Mouse (Mus musculus): ENCODE data around the gene Fam169a. TPM values are rescaled to one million over a fixed set of nuclear protein-coding genes. Genes with fewer than 3 reads are reported as not detected.
"Not testable (repeated sequence)": the region's sequence is repeated elsewhere in the genome, so short reads cannot be mapped to it uniquely, and the experiment has no call there.

Fam169a gene
- polyA plus RNA-seq, 1 experiment from 2014 or later: 1.4 TPM

DNA sequence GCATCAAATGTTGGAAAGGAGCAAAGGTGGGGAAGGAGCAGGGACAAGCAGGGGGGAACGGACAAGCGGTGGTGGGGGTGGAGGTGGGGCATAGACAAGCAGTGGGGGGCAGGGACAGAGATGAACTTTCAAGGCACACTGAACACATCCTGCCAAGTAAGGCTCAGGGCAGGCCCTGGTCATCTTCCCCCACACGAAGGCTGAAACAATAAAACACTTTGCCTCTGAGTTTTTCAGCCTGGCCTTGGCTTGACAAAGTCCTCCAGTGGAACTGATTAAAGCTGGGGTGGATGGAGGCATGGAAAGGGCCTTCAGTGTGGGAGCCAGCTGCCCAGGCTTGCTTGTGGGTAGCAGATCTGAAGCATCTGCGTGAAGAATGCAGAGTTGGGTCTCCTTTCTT, 9.3 kb upstream of the Fam169a start:
- WGBS: 50% methylated on average over 4 of the region's 4 CpGs

DNA sequence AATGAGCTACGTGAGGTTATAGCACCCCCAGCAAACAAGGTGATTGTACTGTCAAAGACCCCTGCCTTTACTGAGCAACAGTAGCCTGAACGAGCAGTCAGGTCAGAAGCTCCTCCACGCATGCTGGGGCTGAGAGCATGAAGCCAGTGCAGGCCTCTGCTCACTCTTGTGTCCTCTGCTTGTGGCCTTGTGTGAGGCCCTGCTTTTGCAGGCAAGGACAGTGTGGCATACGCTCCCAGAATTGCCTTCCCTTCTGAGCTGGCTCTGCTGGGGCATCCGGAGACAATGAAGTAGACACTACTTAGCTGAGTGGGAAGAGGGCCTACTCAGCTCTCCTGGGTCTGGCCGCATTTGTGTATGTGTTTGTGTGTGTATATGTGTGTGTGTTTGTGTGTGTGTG, 7.3 kb upstream of the Fam169a start:
- Histone ChIP-seq H3K9me3 (ENCODE audit: control insufficient read depth, low read length) (no peaks in the 10 kb centered on the region), H3K27me3 (replicated peaks; ENCODE audit: control insufficient read depth, insufficient read depth, low read length) (no peaks in the 10 kb centered on the region), H3K36me3 (ENCODE audit: control insufficient read depth, insufficient read depth, low read length) (no peaks in the 10 kb centered on the region), H3K27ac (ENCODE audit: low read length) (no peak overlapping the region), H3K4me3 (ENCODE audit: low read length) (no peak overlapping the region), H3K4me2 (ENCODE audit: low read depth, low read length) (no peak overlapping the region), H3K9ac (ENCODE audit: low read depth, low read length) (no peak overlapping the region), H3K4me1 (ENCODE audit: control insufficient read depth, insufficient read depth, low read length) (no peaks in the 10 kb centered on the region)
- 90% methylated on average over 6 of the region's 6 CpGs for WGBS
- ATAC-seq: no peak

More for the DNA sequence above, 9.3 kb upstream of the Fam169a start:
- Histone ChIP-seq H3K27ac (ENCODE audit: low read length) (no peak overlapping the region), H3K36me3 (ENCODE audit: control insufficient read depth, insufficient read depth, low read length) (no peaks in the 10 kb centered on the region), H3K9ac (ENCODE audit: low read depth, low read length) (no peak overlapping the region), H3K4me2 (ENCODE audit: low read depth, low read length) (no peak overlapping the region), H3K9me3 (ENCODE audit: control insufficient read depth, low read length) (no peaks in the 10 kb centered on the region), H3K4me3 (ENCODE audit: low read length) (no peak overlapping the region), H3K27me3 (replicated peaks; ENCODE audit: control insufficient read depth, insufficient read depth, low read length) (no peaks in the 10 kb centered on the region), H3K4me1 (ENCODE audit: control insufficient read depth, insufficient read depth, low read length) (no peaks in the 10 kb centered on the region)
- ATAC-seq: no peak

DNA sequence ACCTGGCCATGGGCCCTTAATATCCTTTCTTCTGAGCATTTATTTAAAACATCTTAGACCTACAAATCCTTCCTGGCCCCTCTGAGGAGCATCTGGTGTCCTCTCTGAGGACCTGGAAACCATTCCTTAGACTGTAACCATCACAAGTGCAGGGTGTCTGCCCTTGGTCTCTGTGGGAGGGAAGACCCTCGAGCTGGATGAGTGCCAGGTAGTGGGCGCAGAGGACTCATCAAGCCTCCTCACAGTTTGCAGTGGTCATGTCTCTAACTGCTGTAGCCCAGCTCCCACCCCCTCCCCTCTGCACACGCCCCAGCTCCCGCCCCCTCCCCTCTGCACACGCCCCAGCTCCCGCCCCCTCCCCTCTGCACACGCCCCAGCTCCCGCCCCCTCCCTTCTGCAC, 6.8 kb upstream of the Fam169a start:
- Histone ChIP-seq H3K36me3 (ENCODE audit: control insufficient read depth, insufficient read depth, low read length) (no peaks in the 10 kb centered on the region), H3K4me3 (ENCODE audit: low read length) (no peak overlapping the region), H3K27ac (ENCODE audit: low read length) (no peak overlapping the region), H3K9me3 (ENCODE audit: control insufficient read depth, low read length) (no peaks in the 10 kb centered on the region), H3K27me3 (replicated peaks; ENCODE audit: control insufficient read depth, insufficient read depth, low read length) (no peaks in the 10 kb centered on the region), H3K4me1 (ENCODE audit: control insufficient read depth, insufficient read depth, low read length) (no peaks in the 10 kb centered on the region), H3K9ac (ENCODE audit: low read depth, low read length) (no peak overlapping the region), H3K4me2 (ENCODE audit: low read depth, low read length) (no peak overlapping the region)
- no peak for ATAC-seq
- 64% methylated on average over 3 of the region's 8 CpGs for WGBS

DNA sequence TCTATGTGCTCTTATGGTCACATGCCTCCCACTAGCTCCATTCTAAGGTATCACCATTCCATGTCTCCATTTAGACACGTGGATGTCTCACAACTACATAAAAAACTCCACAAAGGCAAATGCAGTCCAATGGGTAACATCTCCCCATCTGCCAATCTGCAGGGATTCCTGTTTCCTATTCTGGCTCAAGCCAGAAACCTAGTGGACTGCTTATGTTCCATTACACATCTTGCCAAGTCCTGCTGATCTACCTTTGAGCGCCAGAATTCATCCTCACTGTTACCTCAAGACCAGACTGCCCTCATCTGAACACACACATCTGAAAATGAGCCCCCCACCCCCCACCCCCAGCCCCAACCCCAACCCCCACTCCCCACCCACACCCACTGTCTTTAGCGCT, 4.9 kb upstream of the Fam169a start:
- Histone ChIP-seq H3K27me3 (replicated peaks; ENCODE audit: control insufficient read depth, insufficient read depth, low read length) (no peaks in the 10 kb centered on the region), H3K36me3 (ENCODE audit: control insufficient read depth, insufficient read depth, low read length) (no peaks in the 10 kb centered on the region), H3K9me3 (ENCODE audit: control insufficient read depth, low read length) (no peaks in the 10 kb centered on the region), H3K9ac (ENCODE audit: low read depth, low read length) (no peak overlapping the region), H3K4me2 (ENCODE audit: low read depth, low read length) (no peak overlapping the region), H3K4me3 (ENCODE audit: low read length) (no peak overlapping the region), H3K27ac (ENCODE audit: low read length) (no peak overlapping the region), H3K4me1 (ENCODE audit: control insufficient read depth, insufficient read depth, low read length) (no peaks in the 10 kb centered on the region)
- WGBS: 91% methylated on average over 3 of the region's 3 CpGs
- ATAC-seq: no peak

DNA sequence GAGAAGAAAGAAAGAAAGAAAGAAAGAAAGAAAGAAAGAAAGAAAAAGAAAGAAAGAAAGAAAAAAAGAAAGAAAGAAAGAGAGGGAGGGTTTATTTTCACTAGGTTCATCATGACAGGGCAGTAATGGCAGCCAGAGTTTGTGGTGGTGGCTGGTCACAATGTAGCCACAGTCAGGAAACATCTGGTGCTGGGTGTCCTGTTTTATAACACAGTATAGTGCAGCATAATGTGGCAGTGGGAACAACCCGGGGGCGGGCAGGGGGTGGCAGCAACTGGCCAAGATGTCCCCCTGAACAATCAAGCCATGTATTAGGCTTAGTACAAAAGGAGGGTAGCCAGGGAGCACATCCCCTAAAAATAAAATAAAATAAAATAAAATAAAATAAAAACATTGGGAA, 3.7 kb upstream of the Fam169a start:
- H3K27ac ChIP-seq (ENCODE audit: low read length): no peak overlapping the region
- no peak overlapping the region for H3K9ac ChIP-seq (ENCODE audit: low read depth, low read length)
- H3K4me1 ChIP-seq (ENCODE audit: control insufficient read depth, insufficient read depth, low read length): no peaks in the 10 kb centered on the region
- H3K9me3 ChIP-seq (ENCODE audit: control insufficient read depth, low read length): no peaks in the 10 kb centered on the region
- 83% methylated on average over 2 of the region's 2 CpGs for WGBS
- ATAC-seq: no peak
- no peak overlapping the region for H3K4me3 ChIP-seq (ENCODE audit: low read length)
- no peaks in the 10 kb centered on the region for H3K36me3 ChIP-seq (ENCODE audit: control insufficient read depth, insufficient read depth, low read length)
- no peak overlapping the region for H3K4me2 ChIP-seq (ENCODE audit: low read depth, low read length)
- H3K27me3 ChIP-seq (replicated peaks; ENCODE audit: control insufficient read depth, insufficient read depth, low read length): no peaks in the 10 kb centered on the region

DNA sequence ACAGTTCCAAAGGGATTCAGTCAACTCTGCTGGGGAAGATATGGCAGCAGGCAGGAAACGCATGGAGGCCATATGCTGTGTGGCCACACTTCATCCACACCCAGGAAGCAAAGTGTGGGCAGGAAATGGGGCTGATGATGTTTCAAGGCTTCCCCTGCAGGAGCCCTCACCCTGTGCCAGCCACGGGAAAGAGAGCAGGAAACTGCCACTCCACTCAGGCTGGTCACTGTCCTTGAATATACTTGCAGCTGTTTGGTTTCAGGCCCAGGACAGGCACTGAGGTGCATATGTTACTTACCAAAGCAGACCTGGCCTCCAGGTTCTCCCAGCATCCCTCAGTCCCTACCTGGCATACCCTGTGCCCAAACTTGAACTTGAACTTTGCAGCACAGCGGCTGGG, 2.7 kb upstream of the Fam169a start:
- Histone ChIP-seq H3K27me3 (replicated peaks; ENCODE audit: control insufficient read depth, insufficient read depth, low read length) (no peaks in the 10 kb centered on the region), H3K4me2 (ENCODE audit: low read depth, low read length) (no peak overlapping the region), H3K9me3 (ENCODE audit: control insufficient read depth, low read length) (no peaks in the 10 kb centered on the region), H3K9ac (ENCODE audit: low read depth, low read length) (no peak overlapping the region), H3K36me3 (ENCODE audit: control insufficient read depth, insufficient read depth, low read length) (no peaks in the 10 kb centered on the region), H3K4me1 (ENCODE audit: control insufficient read depth, insufficient read depth, low read length) (no peaks in the 10 kb centered on the region), H3K4me3 (ENCODE audit: low read length) (no peak overlapping the region), H3K27ac (ENCODE audit: low read length) (no peak overlapping the region)
- WGBS: 46% methylated on average over 3 of the region's 3 CpGs
- ATAC-seq: peak; percentile 47

DNA sequence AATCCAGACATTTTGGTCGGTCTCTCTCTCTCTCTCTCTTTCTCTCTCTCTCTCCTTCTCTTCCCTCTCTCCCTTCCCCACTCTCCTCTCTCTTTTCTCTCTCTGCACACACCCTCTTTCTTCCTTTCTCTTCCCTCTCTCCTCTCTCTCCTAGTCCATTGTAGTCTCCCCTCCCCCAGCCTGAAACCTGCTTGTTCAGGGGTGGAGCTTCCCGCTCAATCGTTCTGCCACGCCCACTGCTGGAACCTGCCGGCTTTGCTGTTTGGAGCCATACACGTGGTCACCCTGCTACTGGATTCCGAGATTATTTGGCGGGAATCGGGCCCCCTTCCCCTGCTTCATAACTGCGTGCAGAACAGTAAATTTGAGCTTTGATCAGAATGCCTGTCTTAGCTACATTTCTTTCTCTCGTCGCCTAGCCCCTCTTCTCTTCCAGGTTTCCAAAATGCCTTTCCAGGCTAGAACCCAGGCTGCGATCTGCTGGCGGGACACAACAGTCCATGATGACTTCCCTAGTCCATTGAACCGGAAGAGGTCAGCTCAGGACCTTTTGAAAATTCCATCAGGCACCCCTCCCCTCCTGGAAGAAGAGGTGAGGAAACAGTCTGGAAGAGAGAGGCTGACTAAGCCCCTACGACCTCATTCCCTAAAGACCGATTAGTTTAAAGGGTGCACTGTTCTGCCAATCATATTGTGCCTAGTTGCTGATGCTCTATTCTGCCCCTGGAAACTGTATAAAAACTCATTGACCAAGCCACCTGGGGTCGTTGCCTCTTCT, 2.1 kb upstream of the Fam169a start:
- not testable (repeated sequence) for H3K9ac ChIP-seq (ENCODE audit: low read depth, low read length); H3K4me2 ChIP-seq (ENCODE audit: low read depth, low read length); H3K27me3 ChIP-seq (replicated peaks; ENCODE audit: control insufficient read depth, insufficient read depth, low read length); H3K27ac ChIP-seq (ENCODE audit: low read length); H3K9me3 ChIP-seq (ENCODE audit: control insufficient read depth, low read length); H3K4me1 ChIP-seq (ENCODE audit: control insufficient read depth, insufficient read depth, low read length); H3K4me3 ChIP-seq (ENCODE audit: low read length); H3K36me3 ChIP-seq (ENCODE audit: control insufficient read depth, insufficient read depth, low read length)
- 45% methylated on average over 18 of the region's 18 CpGs for WGBS
- ATAC-seq: peak; percentile 68

DNA sequence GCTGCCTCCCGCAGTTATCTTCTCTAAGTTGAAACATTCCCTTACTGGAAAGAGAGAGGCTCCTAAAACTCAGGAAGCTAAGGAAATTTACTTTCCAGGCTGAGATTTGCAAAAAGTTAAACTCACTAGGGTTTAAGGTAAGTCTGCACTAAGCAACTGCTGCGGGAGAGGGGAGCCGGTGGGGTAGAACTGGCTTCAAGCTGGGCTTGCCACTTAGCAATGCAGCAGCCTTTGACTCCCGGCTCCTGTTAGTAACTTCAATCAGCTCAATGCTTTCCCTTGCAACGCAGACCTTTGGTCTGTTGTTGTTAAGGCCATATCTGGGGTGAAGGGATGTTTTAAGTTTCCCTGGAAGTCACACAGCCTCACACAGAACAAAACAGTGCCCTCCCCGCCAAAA, 605 bp downstream of the Fam169a start:
- H3K27ac ChIP-seq (ENCODE audit: low read length): no peak overlapping the region
- H3K4me1 ChIP-seq (ENCODE audit: control insufficient read depth, insufficient read depth, low read length): peaks cover 5% of the 10 kb centered on the region
- ATAC-seq: no peak
- 0 out of 2 replicates have a peak, but pooled peaks cover 5% of the 10 kb centered on the region for H3K27me3 ChIP-seq (replicated peaks; ENCODE audit: control insufficient read depth, insufficient read depth, low read length)
- H3K9me3 ChIP-seq (ENCODE audit: control insufficient read depth, low read length): no peaks in the 10 kb centered on the region
- 31% methylated on average over 6 of the region's 6 CpGs for WGBS
- no peaks in the 10 kb centered on the region for H3K36me3 ChIP-seq (ENCODE audit: control insufficient read depth, insufficient read depth, low read length)
- H3K4me3 ChIP-seq (ENCODE audit: low read length): no peak overlapping the region
- no peak overlapping the region for H3K4me2 ChIP-seq (ENCODE audit: low read depth, low read length)
- no peak overlapping the region for H3K9ac ChIP-seq (ENCODE audit: low read depth, low read length)

DNA sequence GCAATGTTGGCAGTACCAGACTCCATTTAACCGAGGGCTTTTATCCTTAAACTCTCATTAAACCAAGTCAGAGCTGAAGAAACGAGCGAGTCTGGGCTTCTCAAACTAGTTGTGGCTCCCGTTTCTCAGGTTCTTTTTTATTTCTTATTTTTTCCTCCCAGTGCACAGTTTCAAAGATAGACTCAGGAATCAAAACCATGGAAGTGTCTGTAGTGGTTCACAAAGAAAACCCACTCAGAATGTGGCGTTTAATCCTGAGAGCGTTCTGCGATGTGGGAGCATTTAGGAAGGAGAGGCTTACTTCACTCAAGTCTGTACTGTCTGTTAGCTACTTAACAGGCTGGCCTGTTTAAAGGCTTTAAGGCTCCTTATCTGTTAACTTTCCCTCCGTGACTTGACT, 1.1 kb downstream of the Fam169a start:
- Histone ChIP-seq H3K4me1 (ENCODE audit: control insufficient read depth, insufficient read depth, low read length) (peaks cover 5% of the 10 kb centered on the region), H3K36me3 (ENCODE audit: control insufficient read depth, insufficient read depth, low read length) (no peaks in the 10 kb centered on the region), H3K27ac (ENCODE audit: low read length) (no peak overlapping the region), H3K9me3 (ENCODE audit: control insufficient read depth, low read length) (no peaks in the 10 kb centered on the region), H3K4me2 (ENCODE audit: low read depth, low read length) (no peak overlapping the region), H3K9ac (ENCODE audit: low read depth, low read length) (no peak overlapping the region), H3K27me3 (replicated peaks; ENCODE audit: control insufficient read depth, insufficient read depth, low read length) (0 out of 2 replicates have a peak, but pooled peaks cover 5% of the 10 kb centered on the region), H3K4me3 (ENCODE audit: low read length) (no peak overlapping the region)
- WGBS: 67% methylated on average over 8 of the region's 8 CpGs
- no peak for ATAC-seq
